Mouse (Mus musculus) CH12F3 (cell line): ENCODE data around the gene Pramef25.
"Not testable (repeated sequence)": the region's sequence is repeated elsewhere in the genome, so short reads cannot be mapped to it uniquely, and the experiment has no call there.

ENCODE experiments used
- in situ Hi-C: fragments of 300-500 bp; cut with MboI; formaldehyde crosslinking; loops from 2 replicates; pipeline ENCODE4 v1.14.3; 2020; ENCODE audit warnings: low sequenced_read_pairs

The Pramef25 gene

DNA sequence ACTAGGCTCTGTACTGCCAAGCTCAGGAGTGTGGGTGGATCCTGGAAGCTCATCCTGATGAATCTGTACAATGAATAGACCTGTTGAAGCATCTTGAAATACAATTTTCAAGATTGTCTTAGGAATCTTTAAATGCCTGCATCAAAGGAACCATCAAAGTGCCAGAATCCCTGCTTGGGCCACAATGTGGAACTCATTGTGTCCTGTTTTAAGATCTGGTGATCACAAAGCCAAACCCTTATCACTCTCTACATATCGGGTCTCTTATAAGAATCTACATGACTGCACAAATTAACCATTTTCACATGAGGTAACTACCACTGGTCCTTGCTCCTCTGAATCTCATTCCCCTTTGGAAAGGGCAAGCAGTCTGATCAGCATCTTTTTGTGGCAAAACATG lies at the start of gene Pramef25:
Gene Pramef25 (minus strand): TSS at position 101 of the 400 bp plus-strand sequence.
- in situ Hi-C loops = not testable (repeated sequence)

DNA sequence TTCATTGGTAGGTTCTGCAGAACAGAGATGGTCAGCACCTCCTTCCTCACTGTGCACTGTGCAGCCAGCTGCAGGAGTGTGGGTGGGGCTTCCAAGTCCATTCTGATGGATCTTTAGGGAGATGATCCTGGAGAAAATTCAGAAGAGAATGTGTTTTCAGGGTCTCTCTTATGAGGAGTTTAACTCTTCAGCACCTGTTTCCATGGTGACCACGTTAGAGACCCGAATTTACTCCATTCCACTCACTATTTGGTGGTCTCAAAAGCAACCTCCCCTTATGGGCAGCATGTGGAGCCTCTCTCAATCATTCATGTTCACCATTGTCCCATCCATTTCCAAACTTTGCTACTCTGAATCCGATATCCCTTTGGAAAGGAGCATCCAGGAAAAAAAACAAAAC lies 43.5 kb upstream of the Pramef25 start, which contains the start of gene Pramef17:
Gene Pramef17 (minus strand): TSS at position 101 of the 400 bp plus-strand sequence.
- in situ Hi-C loops = not testable (repeated sequence)

DNA sequence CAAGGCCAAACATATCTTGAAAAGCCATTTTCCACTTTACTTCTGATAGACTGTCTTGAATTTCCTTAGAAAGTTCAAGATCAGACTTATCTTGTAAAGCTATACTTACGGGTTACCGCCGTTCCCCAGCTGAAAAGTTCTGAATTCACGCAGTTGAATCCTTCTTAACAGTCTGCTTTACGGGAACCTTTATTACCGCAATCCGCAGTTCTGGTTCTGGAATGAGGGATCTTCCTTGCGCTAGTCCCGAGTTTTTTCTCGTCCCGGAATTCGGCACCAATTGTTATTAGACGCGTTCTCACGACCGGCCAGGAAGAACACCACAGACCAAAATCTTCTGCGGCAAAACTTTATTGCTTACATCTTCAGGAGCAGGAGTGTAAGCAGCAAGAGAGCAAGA lies 37.3 kb upstream of the Pramef25 start:
- in situ Hi-C loops = not testable (repeated sequence)

DNA sequence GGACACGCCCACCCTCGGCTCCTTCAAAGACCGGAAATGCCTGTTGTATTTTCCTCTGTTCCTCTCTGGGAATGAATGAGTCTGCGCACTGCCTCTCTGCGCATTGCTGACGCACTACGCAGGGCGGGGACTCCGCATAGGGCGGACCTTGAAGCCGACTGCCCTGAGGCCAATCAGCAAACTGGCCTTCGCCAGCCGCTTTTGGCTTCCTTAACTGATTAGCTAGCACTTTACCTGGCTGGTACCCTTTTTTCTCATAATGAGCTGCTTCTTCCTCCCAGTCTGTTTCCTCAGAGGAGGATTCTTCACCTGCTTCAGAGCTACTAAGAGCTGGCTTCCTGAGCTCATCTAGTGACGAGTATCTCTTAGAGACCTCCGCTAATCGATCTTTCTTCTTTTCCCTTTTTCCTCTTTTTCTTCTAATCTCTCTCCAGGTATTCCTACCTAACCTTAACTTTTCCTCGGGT lies 36.7 kb upstream of the Pramef25 start:
- in situ Hi-C loops = not testable (repeated sequence)

DNA sequence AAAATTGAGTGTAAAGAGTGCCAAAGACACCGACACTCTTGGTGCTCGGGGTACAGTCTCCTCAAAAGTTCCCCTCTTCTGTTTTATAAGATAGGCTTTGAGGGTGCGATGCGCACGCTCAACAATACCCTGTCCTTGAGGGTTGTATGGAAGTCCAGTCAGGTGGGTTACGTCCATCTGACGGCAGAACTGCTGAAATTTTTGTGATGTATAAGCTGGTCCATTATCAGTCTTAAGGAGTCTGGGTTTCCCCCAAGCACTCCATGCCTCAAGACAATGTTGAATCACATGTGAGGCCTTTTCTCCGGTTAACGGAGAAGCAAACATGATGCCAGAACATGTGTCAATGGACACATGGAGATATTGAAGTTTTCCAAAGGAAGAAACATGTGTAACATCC lies 34.9 kb upstream of the Pramef25 start:
- in situ Hi-C loops = not testable (repeated sequence)

DNA sequence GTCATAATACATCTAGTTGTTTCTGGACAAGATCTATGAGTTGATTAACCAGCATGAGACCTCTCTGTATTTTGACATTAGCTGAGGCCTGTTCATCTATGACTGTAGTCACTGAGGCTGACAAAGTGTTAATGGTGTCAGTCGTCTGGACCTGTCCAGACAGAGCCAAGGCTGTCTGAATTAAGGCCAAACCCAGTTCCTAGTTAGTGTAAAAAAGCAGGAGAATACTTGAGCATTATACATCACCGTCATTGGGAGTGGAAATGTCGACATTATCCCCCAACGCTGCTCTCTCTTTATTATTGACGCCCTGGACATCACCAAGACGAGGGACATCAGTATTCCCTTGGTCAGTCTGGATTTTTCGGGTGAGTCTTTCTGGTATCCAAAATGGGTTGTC lies 34.3 kb upstream of the Pramef25 start:
- in situ Hi-C loops = not testable (repeated sequence)

DNA sequence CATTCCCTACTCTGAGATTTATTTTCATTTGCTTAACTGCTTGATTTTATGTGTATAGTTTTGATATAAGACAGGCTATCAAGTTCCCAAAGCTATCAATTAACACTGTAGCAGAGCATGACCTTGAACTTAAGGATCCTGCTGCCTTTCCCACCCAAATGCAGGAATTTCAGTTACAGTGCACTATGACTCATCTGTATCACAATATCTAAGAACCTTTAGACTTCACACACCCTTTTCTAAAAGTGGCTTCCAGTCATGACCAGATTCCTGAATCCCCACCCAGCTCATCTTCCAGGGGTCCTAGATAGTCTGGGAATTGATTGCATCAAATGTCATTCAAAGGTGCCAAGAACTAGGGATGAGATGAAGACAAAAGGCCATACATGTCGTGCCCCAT lies 32.6 kb upstream of the Pramef25 start:
- in situ Hi-C loops = not testable (repeated sequence)

DNA sequence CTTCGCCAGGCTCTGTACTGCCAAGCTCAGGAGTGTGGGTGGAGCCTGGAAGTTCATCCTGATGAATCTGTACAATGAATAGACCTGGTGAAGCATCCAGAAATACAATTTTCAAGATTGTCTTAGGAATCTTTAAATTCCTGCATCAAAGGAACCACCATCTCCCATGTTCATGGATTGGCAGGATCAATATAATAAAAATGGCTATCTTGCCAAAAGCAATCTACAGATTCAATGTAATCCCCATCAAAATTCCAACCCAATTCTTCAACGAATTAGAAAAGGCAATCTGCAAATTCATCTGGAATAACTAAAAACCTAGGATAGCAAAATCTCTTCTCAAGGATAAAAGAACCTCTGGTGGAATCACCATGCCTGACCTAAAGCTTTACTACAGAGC lies 16.0 kb upstream of the Pramef25 start, which contains the start of gene Gm13101:
Gene Gm13101 (minus strand): TSS at position 101 of the 400 bp plus-strand sequence.
- in situ Hi-C loops = not testable (repeated sequence)

DNA sequence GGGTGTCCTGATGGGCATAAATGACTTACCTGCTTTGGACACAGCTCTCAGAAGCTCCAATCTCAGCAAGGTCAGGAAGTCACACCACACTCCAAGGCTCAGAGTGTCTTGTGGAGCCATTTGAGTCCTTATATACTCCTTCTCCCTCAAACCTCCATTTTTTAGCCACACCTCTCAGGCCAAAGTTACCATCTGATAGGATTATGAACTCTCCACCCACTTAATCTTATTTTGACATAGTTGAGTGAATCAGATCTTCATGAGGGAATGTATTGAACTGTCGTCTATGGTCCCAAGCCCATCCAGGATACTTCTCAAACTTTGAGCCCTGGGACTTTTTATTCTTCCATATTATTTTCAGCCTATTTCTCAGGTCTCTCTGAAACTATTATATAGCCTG lies 50.5 kb downstream of the Pramef25 start, which contains the start of gene Pramef6:
Gene Pramef6 (minus strand): TSS at position 101 of the 400 bp plus-strand sequence.
- in situ Hi-C loops = not testable (repeated sequence)
